Mouse (Mus musculus) urinary bladder, postnatal 4 days (tissue): Measurements from ENCODE around the gene Tmem128.

Experiments used
- DNase-seq, 2 experiments: peaks; one replicate each; pipeline ENCODE4 v3.0.0; 2021 to 2022; ENCODE audit warnings: low spot score in 2 of 2

Tmem128 gene

DNA sequence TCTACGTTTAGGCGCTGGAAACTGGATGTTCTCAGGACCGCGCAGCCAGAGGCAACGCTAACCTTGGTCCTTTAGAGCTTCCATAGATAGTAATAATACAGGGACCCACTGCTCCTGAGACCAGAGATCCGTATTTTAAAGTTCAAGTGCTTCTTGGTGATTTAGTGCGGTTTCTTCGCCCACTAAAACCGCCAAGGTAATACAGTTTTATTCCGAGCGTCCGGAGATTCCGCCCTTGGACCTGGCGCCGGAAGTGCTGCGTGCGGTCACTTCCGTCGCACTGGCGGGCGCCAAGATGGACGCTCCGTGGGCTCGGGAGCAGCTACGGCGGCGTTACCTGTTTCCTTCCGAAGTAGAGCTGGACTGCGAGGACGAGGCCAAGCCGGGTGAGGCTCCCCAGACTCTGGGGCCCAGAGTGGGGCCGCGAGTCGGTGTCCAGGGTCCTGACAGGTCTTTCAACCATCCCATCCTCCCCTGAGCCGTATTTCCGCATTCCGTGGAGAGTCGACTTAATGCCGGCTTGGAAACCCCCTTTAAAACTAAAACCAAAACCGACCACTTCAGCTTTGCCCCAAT, at the start of gene Tmem128:
Tmem128 (plus strand) TSS at position 79 of the 576 bp plus-strand sequence.
- peak in 1 of 2 experiments; percentile 57 for DNase-seq

DNA sequence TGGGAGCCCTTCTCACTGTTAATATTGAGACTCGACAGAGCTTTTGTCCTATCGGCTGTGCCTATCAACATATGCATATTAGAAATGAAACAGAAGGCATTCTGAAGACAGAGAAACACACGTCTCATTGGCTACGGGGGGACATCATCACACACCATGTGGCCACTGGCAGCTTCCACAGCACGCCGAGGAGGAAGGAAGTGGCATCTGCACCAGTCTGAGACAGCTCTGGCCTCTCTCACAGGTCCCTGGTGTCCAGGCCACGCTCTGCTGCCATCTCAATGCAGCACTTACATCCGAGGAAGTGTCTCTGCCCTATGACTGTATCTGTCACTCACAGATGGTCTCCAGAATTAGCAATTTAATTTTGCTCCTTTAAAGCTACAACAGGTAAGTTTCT, 48.3 kb upstream of the Tmem128 start:
- no peak for DNase-seq

GRCm38 (mm10) chr5:38213009-38213408, 47.0 kb upstream of the Tmem128 start:
- no peak for DNase-seq

- DNase-seq: no peak
Observed at GRCm38 (mm10) chr5:38219771-38220307, 40.1 kb upstream of the Tmem128 start.

GRCm38 (mm10) chr5:38220328-38220912, 39.6 kb upstream of the Tmem128 start, which contains the start of the genes Zbtb49 and Lyar:
Gene Zbtb49, minus strand, starts transcription at chr5:38220457.
Gene Lyar, plus strand, starts transcription at chr5:38220470.
- peak; percentile 91 to 95 for DNase-seq

DNA sequence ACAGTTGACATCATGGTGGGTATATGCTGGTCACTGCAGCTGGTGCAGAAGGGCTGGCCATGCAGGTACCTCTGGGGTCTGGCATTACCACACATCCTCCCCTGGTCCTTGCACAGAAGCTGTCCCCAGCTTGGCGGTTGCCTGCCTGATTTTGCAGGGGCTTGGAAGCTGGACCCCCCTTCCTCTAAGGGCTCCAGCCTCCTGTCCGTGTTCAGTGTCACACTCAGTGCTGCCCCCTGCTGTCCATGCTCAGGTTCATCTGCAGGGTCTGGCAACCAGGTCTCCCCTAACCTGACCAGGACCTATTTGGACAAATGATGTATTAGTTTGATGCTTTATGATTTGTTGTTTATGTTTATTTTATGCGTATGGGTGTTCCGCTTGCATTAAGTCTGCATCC, 24.6 kb upstream of the Tmem128 start:
- peak in 1 of 2 experiments; percentile 22 for DNase-seq

DNA sequence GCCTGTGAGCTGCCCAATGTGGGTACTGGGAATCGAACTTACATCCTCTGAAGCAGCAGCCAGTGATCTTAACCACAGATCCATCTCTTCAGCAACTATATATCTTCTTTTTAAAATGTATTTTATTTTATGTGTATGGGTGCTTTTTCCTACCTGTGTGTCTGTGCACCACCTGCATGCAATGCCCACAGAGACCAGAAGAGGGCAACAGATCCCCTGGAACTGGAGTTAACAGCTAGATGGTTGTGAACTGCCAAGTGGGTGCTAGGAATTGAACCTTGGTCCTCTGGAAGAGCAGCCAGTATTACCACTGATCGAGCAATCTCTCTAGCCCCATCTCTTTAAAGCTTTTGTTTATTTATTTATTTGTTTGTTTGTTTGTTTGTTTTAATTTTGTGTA, 23.4 kb upstream of the Tmem128 start:
- no peak for DNase-seq

GRCm38 (mm10) chr5:38240727-38241472, 19.1 kb upstream of the Tmem128 start:
- no peak for DNase-seq

- no peak for DNase-seq
Observed at GRCm38 (mm10) chr5:38241473-38241834, 18.5 kb upstream of the Tmem128 start.

GRCm38 (mm10) chr5:38241966-38242365, 18.0 kb upstream of the Tmem128 start:
- no peak for DNase-seq

DNA sequence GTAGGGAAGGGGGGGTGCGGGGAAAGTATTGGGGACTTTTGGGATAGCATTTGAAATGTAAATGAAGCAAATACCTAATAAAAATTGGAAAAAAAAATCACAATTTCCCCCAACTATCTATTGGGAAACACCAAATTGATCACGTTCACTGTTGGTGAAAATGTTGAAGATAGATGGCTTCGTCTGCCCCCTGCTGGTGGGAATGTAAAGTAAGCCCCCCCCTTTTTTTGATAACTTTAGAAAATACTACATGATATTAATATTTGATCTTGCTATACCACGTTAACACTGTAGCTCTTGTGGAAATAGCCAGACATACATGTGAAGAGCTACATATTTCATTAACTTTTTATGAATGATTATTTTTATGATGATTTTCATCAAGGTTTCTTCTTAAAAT, 4.8 kb upstream of the Tmem128 start:
- no peak for DNase-seq

- no peak for DNase-seq
Observed at GRCm38 (mm10) chr5:38255644-38256043, 4.3 kb upstream of the Tmem128 start.

DNA sequence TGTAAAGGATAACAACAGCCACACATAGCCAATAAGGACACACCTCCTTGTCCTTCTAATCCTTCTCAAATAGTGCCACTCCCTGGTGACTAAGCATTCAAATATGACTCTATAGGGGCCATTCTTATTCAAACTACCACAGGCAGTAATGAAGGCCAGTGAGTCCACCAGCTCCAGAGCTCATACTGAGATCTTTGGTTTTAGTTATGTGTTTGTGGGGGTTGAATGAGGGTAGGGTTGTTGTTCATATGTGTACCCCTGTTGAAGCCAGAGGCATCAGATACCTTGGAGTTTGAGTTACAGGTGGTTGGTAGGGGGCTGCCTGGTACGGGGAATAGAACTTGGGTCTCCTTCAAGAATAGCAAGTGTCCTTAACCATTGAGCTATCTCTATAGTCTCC, 3.4 kb upstream of the Tmem128 start:
- DNase-seq: no peak

DNA sequence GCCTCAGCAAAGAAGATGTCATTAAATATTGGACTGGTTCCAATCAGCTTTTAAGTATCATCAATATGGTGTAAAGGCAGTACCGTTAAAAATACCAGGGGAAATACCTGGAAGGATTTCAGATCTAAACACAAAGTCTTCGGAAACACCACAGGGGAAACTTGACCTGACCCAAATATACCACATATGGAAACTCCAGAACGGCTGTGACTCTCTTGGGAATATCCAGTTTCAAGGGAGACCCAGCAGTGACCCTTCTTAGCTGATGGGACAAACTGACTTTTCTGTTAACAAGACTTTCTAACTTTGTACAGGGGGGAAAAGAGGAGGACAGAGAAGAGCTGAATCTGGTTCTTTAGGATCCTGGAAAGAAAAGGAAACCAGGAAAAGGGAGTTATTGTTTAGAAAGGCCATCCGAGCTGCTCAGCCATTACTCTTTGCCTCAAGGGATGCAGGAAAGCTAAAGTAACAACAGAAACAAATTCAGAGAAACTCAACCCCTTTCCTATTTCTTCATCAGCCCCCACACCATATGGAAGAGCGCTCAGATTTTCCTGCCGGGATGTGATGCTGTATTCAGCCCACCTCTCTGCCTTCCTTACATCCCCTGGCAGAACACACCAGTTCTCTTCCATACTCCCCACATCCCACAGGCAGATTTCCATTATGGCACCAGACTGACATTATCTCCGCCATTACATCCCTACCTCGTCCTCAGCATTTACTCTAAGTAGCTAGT, 1.8 kb upstream of the Tmem128 start:
- DNase-seq: no peak

DNA sequence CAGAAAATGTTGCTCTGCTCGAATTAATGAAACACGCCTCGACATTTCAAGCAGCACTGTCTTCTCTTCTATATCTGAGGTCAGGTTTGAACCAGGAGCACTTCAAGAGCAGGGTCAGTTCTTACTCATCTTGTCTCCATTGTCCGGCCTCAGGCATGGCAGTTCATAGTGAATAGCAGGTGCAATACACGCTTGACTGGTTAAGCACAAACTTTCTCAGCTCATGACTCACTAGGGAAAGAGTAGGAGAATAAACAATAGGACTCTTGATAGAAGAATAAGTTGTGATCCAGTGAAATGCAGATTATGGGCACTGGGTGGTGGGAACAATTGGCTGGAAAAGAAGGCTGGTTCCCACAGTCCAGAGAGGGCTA, 1.2 kb upstream of the Tmem128 start:
- no peak for DNase-seq

GRCm38 (mm10) chr5:38259455-38260106, 404 bp upstream of the Tmem128 start:
- DNase-seq: no peak

GRCm38 (mm10) chr5:38270942-38271341, 11.0 kb downstream of the Tmem128 start:
- no peak for DNase-seq

- no peak for DNase-seq
Observed at GRCm38 (mm10) chr5:38273831-38274230, 13.8 kb downstream of the Tmem128 start.

- DNase-seq: no peak
Observed at GRCm38 (mm10) chr5:38275771-38276170, 15.8 kb downstream of the Tmem128 start, which contains the start of gene Otop1. Gene Otop1, plus strand, starts transcription at chr5:38275972.

GRCm38 (mm10) chr5:38276451-38276850, 16.5 kb downstream of the Tmem128 start:
- no peak for DNase-seq

- DNase-seq: no peak
Observed at GRCm38 (mm10) chr5:38277098-38277866, 17.3 kb downstream of the Tmem128 start.
